Mouse (Mus musculus) liver, embryonic 14.5 days (tissue): ENCODE data around the gene Rgs5. TPM values are rescaled to one million over a fixed set of nuclear protein-coding genes. Genes with fewer than 3 reads are reported as not detected.

Source experiments
- ATAC-seq: fragments of 200-750 bp; cut with Nextera tagmentation; 2 replicates; pipeline ENCODE4 v1.8.0; 2017; ENCODE audit warnings: moderate number of reproducible peaks, mild to moderate bottlenecking, moderate library complexity; ENCODE audit not compliant: insufficient read depth
- DNase-seq, 3 experiments: peaks; one replicate each; pipeline ENCODE4 v3.0.0-alpha.2; 2012 to 2013; ENCODE audit warnings: low read depth in 3 of 3, low spot score in 3 of 3
- H3K27ac ChIP-seq: fragments of 300-500 bp; sonication (generic); 2 replicates; pipeline ENCODE4 v1.5.1; 2014; ENCODE audit warnings: moderate library complexity, mild to moderate bottlenecking, control low read depth, inconsistent platforms
- H3K27me3 ChIP-seq: fragments of 300-500 bp; sonication (generic); 2 replicates; pipeline ENCODE4 v1.6.1; 2014; ENCODE audit warnings: mild to moderate bottlenecking, low read length, moderate library complexity; ENCODE audit not compliant: control insufficient read depth, insufficient read depth
- H3K36me3 ChIP-seq: fragments of 300-500 bp; sonication (generic); replicated peaks from 2 replicates; pipeline ENCODE4 v1.6.1; 2014; ENCODE audit warnings: low read depth; ENCODE audit not compliant: control insufficient read depth, insufficient read depth
- H3K4me1 ChIP-seq, 2 experiments: fragments of 200-500 bp in 1 of 2; fragments of 300-500 bp in 1 of 2; sonication (generic) in 1 of 2; replicated peaks; 2 replicates each; pipeline ENCODE4 v1.6.1; 2012 to 2014; ENCODE audit warnings: antibody characterized with exemption in 1 of 2, inconsistent platforms in 1 of 2, low read length in 1 of 2; ENCODE audit not compliant: control insufficient read depth in 2 of 2, insufficient read depth in 2 of 2
- H3K4me2 ChIP-seq: fragments of 300-500 bp; sonication (generic); 2 replicates; pipeline ENCODE4 v1.6.1; 2014; ENCODE audit warnings: low read depth, mild to moderate bottlenecking, control low read depth, moderate library complexity
- H3K4me3 ChIP-seq, 2 experiments: fragments of 200-500 bp in 1 of 2; fragments of 300-500 bp in 1 of 2; sonication (generic) in 1 of 2; 2 replicates each; pipeline ENCODE4 v1.5.1; 2012 to 2014; ENCODE audit warnings: low read depth in 2 of 2, low read length in 2 of 2, mild to moderate bottlenecking in 2 of 2, control low read depth in 1 of 2, inconsistent platforms in 1 of 2, moderate library complexity in 1 of 2; ENCODE audit not compliant: insufficient read depth in 1 of 2
- H3K9ac ChIP-seq: fragments of 300-500 bp; sonication (generic); replicated peaks from 2 replicates; pipeline ENCODE4 v1.6.1; 2014; ENCODE audit warnings: mild to moderate bottlenecking, control low read depth, moderate library complexity
- H3K9me3 ChIP-seq: fragments of 300-500 bp; sonication (generic); 2 replicates; pipeline ENCODE4 v1.6.1; 2016; ENCODE audit warnings: low read length, mixed read lengths; ENCODE audit not compliant: control insufficient read depth
- CTCF ChIP-seq: IDR thresholded peaks from 2 replicates; pipeline ENCODE4 v1.5.1; 2016; ENCODE audit warnings: antibody characterized with exemption, low read depth, control low read depth
- EP300 ChIP-seq: IDR thresholded peaks from 2 replicates; pipeline ENCODE4 v1.6.1; 2016; ENCODE audit warnings: antibody characterized with exemption, low read depth
- WGBS: fragments of 180-500 bp; shearing (Covaris S2); extraction: QIAGEN DNeasy Blood & Tissue Kit; methylation state at CpG from one replicate; pipeline ENCODE4 v1.1.7; 2014; ENCODE audit not compliant: insufficient replicate concordance; 5-methylcytosine and 5-hydroxymethylcytosine counted together
- polyA plus RNA-seq, 2 experiments: library from polyadenylated mRNA; depleted of rRNA in 1 of 2; stranded (reverse) in 1 of 2; unstranded in 1 of 2; fragments of >200 nt; fragmentation: Nextera tagmentation in 1 of 2; extraction: Ambion mirVana in 1 of 2; gene quantifications; 2 replicates each; pipeline versions ENCODE4 v1.2.1 to v1.2.3; 2012 to 2014

Gene Rgs5
- polyA plus RNA-seq, 2 experiments = 0.30 to 0.42 TPM

DNA sequence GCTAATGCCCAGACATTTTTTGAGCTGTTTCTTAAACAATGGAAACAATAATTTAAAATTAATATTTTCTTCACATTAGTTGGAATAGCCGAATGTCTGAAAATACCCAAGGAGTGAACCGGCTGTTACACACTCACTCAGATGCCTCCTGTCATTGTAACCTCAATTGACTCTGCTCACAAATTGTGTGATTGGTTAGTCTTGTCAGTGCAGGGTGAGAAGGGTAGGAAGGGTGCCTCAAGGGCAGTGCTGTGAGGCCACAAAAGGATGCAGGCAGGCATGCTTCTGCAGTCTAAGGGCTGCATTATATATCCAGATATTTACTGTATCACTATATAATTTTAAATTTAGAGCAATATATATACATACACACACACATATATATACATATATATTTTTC lies 37.7 kb downstream of the Rgs5 start:
- no peak for ATAC-seq
- TF ChIP-seq CTCF (no peak), EP300 (no peak)
- Histone ChIP-seq H3K4me2 (no peak overlapping the region), H3K9me3 (no peaks in the 10 kb centered on the region), H3K9ac (no peak overlapping the region), H3K36me3 (no peaks in the 10 kb centered on the region), H3K4me1 (no peaks in the 10 kb centered on the region), H3K4me3 (no peak overlapping the region), H3K27ac (no peak overlapping the region), H3K27me3 (no peaks in the 10 kb centered on the region)
- DNase-seq = no peak
- 63% methylated on average over 2 of the region's 2 CpGs for WGBS

DNA sequence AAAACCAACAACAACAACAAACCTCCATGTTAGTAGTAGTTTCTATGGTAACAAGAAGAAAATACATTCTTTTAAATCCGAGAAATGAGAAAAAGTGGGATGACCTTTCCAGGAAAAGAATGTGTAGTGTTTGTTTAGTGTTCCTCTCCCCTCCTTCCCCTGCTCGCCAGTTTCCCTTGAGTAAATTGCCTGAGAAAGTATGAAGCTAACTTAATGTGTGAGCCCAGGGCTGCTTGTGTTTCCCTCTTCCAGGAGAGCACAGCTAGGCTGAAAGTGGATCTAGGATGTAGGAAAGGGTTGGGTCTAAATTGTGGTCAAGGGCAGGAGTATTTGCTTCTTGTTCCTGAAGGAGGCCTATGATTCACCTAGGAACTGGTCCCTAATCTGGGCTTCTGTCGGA lies 38.2 kb downstream of the Rgs5 start:
- H3K27me3 ChIP-seq = no peaks in the 10 kb centered on the region
- ATAC-seq = no peak
- H3K4me2 ChIP-seq = no peak overlapping the region
- no peaks in the 10 kb centered on the region for H3K4me1 ChIP-seq
- no peaks in the 10 kb centered on the region for H3K36me3 ChIP-seq
- no peak overlapping the region for H3K27ac ChIP-seq
- TF ChIP-seq EP300 = no peak
- no peak for TF ChIP-seq CTCF
- H3K9me3 ChIP-seq = no peaks in the 10 kb centered on the region
- H3K9ac ChIP-seq = no peak overlapping the region
- no peak overlapping the region for H3K4me3 ChIP-seq
- 43% methylated on average over 3 of the region's 3 CpGs for WGBS
- no peak for DNase-seq

DNA sequence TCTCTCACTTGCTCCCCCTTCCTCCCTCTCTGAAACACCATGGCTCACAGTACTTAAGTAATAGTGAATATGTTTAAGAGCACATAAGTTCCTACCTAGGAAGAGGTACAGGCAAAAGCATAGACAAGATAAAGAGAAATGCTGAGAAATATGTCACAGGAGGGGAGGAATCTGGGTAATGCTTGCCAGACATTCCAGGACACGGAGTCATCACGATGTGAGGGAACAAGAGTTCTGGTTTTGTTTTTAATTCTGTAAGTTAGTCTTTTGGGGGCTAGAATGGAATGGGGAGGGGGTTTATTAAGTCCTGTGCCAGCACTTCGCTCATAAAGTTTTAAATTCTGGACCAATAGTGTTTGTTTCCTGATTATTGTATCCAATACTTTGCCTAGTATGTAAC lies 40.1 kb downstream of the Rgs5 start:
- no peak for DNase-seq

GRCm38 (mm10) chr1:169697236-169697635 lies 41.9 kb downstream of the Rgs5 start:
- H3K4me2 ChIP-seq = no peak overlapping the region
- no peaks in the 10 kb centered on the region for H3K27me3 ChIP-seq
- no peaks in the 10 kb centered on the region for H3K9me3 ChIP-seq
- ATAC-seq = no peak
- H3K36me3 ChIP-seq = no peaks in the 10 kb centered on the region
- no peak for TF ChIP-seq CTCF
- no peak for TF ChIP-seq EP300
- H3K4me3 ChIP-seq = no peak overlapping the region
- H3K9ac ChIP-seq = no peak overlapping the region
- DNase-seq = no peak
- no peaks in the 10 kb centered on the region for H3K4me1 ChIP-seq
- no peak overlapping the region for H3K27ac ChIP-seq
- 52% methylated on average over 4 of the region's 4 CpGs for WGBS

More for the DNA sequence above, 40.1 kb downstream of the Rgs5 start:
- Histone ChIP-seq H3K4me2 (no peak overlapping the region), H3K27me3 (no peaks in the 10 kb centered on the region), H3K27ac (no peak overlapping the region), H3K9me3 (no peaks in the 10 kb centered on the region), H3K4me1 (no peaks in the 10 kb centered on the region), H3K4me3 (no peak overlapping the region), H3K36me3 (no peaks in the 10 kb centered on the region), H3K9ac (no peak overlapping the region)
- TF ChIP-seq EP300 (no peak), CTCF (no peak)
- no peak for ATAC-seq
- 70% methylated on average over 3 of the region's 3 CpGs for WGBS

GRCm38 (mm10) chr1:169699184-169699583 lies 43.9 kb downstream of the Rgs5 start:
- no peaks in the 10 kb centered on the region for H3K36me3 ChIP-seq
- no peaks in the 10 kb centered on the region for H3K9me3 ChIP-seq
- H3K4me2 ChIP-seq = no peak overlapping the region
- H3K27me3 ChIP-seq = no peaks in the 10 kb centered on the region
- no peak overlapping the region for H3K27ac ChIP-seq
- no peak overlapping the region for H3K4me3 ChIP-seq
- ATAC-seq (no peak), DNase-seq (no peak)
- H3K9ac ChIP-seq = no peak overlapping the region
- no peak for TF ChIP-seq EP300
- no peak for TF ChIP-seq CTCF
- no peaks in the 10 kb centered on the region for H3K4me1 ChIP-seq
- WGBS = 52% methylated on average over 2 of the region's 2 CpGs
